Mouse (Mus musculus): ENCODE measurements around the gene Kif17. TPM values are rescaled to one million over a fixed set of nuclear protein-coding genes. Genes with fewer than 3 reads are reported as not detected.

Kif17 gene
- total and polyA plus RNA-seq, 3 experiments, result 0.54 to 2.5 TPM; not detected in 1

DNA sequence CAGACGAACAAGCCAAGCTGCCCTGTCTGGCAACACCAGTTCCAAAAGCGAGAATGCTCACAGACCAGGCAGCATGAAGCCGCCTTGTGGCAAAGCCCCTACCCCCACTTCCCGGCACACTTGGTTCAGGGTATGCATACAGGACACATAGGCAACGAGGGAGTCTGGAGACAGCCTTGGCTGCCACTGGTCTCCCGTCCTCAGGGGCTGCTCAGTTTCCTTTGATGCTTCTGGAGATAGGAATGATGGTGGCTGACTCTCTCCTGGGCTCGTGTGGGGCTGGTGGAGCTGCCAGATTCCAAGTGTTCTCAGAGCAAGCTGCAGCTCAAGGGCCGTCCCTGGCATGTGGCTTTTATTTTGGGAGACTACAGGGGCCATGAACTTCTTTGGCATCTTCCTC, 91.2 kb downstream of the Kif17 start:
- Histone ChIP-seq H3K27me3 (ENCODE audit: control insufficient read depth in 1 of 2, insufficient read depth in 2 of 2, low read length in 2 of 2) (no peaks in the 10 kb centered on the region), H3K4me3 (ENCODE audit: control insufficient read depth in 1 of 2, insufficient read depth in 1 of 2, low read depth in 2 of 2, low read length in 2 of 2) (no peak overlapping the region), H3K79me2 (ENCODE audit: control insufficient read depth, insufficient read depth, low read length, poor library complexity) (no peaks in the 10 kb centered on the region), H3K36me3 (ENCODE audit: control insufficient read depth in 1 of 2, insufficient read depth in 2 of 2, low read length in 2 of 2) (peaks cover 0 to 24% of the 10 kb centered on the region in 2 experiments; a peak in 2 of 4 replicates), H3K27ac (ENCODE audit: control insufficient read depth, low read depth, low read length) (no peak overlapping the region), H3K9me3 (replicated peaks; ENCODE audit: insufficient read depth, low read length) (no peaks in the 10 kb centered on the region), H3K4me1 (ENCODE audit: control insufficient read depth in 1 of 2, insufficient read depth in 2 of 2, low read length in 2 of 2) (peaks cover 16 to 38% of the 10 kb centered on the region in 2 experiments), H3K9ac (ENCODE audit: control insufficient read depth, low read depth, low read length, poor library complexity, severe bottlenecking) (no peak overlapping the region)
- no peak for TF ChIP-seq SIN3A (IDR thresholded peaks at IDR 0.05; ENCODE audit: low read length)
- TF ChIP-seq MYB (IDR thresholded peaks at IDR 0.05; ENCODE audit: low read depth, low read length), result no peak
- no peak for TF ChIP-seq TBP (IDR thresholded peaks at IDR 0.05; ENCODE audit: low read depth, low read length)
- no peak for TF ChIP-seq E2F4 (IDR thresholded peaks at IDR 0.05; ENCODE audit: borderline replicate concordance, low read depth, low read length)
- no peak for TF ChIP-seq RCOR1 (IDR thresholded peaks at IDR 0.05; ENCODE audit: low read depth, low read length)
- TF ChIP-seq TAL1 (IDR thresholded peaks at IDR 0.05; ENCODE audit: low read length), result no peak
- TF ChIP-seq HCFC1 (IDR thresholded peaks at IDR 0.05; ENCODE audit: low read depth, low read length), result no peak
- no peak for TF ChIP-seq ZC3H11A (IDR thresholded peaks at IDR 0.05; ENCODE audit: low read depth, low read length)
- TF ChIP-seq BHLHE40 (IDR thresholded peaks at IDR 0.05; ENCODE audit: borderline replicate concordance, low read depth, low read length), result no peak
- no peak for TF ChIP-seq MAZ (IDR thresholded peaks at IDR 0.05; ENCODE audit: low read depth, low read length)
- no peak for DNase-seq (ENCODE audit: low read depth, low spot score)

DNA sequence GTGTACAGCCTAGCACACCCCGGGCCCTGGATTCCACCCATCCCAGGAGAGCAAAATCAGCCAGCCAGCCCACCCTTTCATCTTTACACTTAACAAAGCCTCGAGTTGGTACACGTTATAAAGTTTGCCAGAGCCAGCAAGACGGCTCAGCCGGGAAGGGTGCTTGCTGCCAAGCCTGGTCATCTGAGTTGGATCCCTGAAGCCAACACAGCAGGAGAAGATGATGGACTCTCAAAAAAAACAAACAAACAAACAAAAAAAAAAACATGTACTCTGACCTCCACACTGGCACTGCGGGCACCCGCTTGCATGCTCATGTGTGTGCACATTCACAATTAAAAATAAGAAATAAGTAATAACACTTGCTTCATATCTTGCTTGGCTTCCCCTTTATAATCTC, 91.8 kb downstream of the Kif17 start:
- no peak for TF ChIP-seq MAX (IDR thresholded peaks at IDR 0.05; ENCODE audit: low read length)
- no peak for TF ChIP-seq POLR2AphosphoS2 (IDR thresholded peaks at IDR 0.05; ENCODE audit: low read length)
- TF ChIP-seq GABPA (IDR thresholded peaks at IDR 0.05; ENCODE audit: low read depth, low read length), result no peak
- TF ChIP-seq CHD2 (IDR thresholded peaks at IDR 0.05; ENCODE audit: low read length), result no peak
- no peak for TF ChIP-seq ZMIZ1 (IDR thresholded peaks at IDR 0.05; ENCODE audit: low read depth, low read length)
- no peak for TF ChIP-seq NRF1 (IDR thresholded peaks at IDR 0.05; ENCODE audit: insufficient read depth, low read depth, low read length, poor library complexity, severe bottlenecking)
- no peak for TF ChIP-seq RAD21 (IDR thresholded peaks at IDR 0.05; ENCODE audit: low read depth, low read length)
- TF ChIP-seq BHLHE40 (IDR thresholded peaks at IDR 0.05; ENCODE audit: borderline replicate concordance, low read depth, low read length), result no peak
- no peak for TF ChIP-seq ZC3H11A (IDR thresholded peaks at IDR 0.05; ENCODE audit: low read depth, low read length)
- TF ChIP-seq MYC (IDR thresholded peaks at IDR 0.05; ENCODE audit: low read depth, low read length), result no peak
- TF ChIP-seq ZNF384 (IDR thresholded peaks at IDR 0.05; ENCODE audit: low read depth, low read length), result no peak
- Histone ChIP-seq H3K9ac (ENCODE audit: control insufficient read depth, low read depth, low read length, poor library complexity, severe bottlenecking) (no peak overlapping the region), H3K27ac (ENCODE audit: control insufficient read depth, low read depth, low read length) (no peak overlapping the region), H3K4me1 (ENCODE audit: control insufficient read depth in 1 of 2, insufficient read depth in 2 of 2, low read length in 2 of 2) (peaks cover 14 to 37% of the 10 kb centered on the region in 2 experiments), H3K79me2 (ENCODE audit: control insufficient read depth, insufficient read depth, low read length, poor library complexity) (no peaks in the 10 kb centered on the region), H3K36me3 (ENCODE audit: control insufficient read depth in 1 of 2, insufficient read depth in 2 of 2, low read length in 2 of 2) (peaks cover 0 to 22% of the 10 kb centered on the region in 2 experiments; a peak in 2 of 4 replicates), H3K9me3 (replicated peaks; ENCODE audit: insufficient read depth, low read length) (no peaks in the 10 kb centered on the region), H3K4me3 (ENCODE audit: control insufficient read depth in 1 of 2, insufficient read depth in 1 of 2, low read depth in 2 of 2, low read length in 2 of 2) (no peak overlapping the region), H3K27me3 (ENCODE audit: control insufficient read depth in 1 of 2, insufficient read depth in 2 of 2, low read length in 2 of 2) (no peaks in the 10 kb centered on the region)
- no peak for DNase-seq (ENCODE audit: low read depth, low spot score)

Measured in MEL (cell line).